Mouse (Mus musculus): Measurements from ENCODE around the gene Ahnak.

DNA sequence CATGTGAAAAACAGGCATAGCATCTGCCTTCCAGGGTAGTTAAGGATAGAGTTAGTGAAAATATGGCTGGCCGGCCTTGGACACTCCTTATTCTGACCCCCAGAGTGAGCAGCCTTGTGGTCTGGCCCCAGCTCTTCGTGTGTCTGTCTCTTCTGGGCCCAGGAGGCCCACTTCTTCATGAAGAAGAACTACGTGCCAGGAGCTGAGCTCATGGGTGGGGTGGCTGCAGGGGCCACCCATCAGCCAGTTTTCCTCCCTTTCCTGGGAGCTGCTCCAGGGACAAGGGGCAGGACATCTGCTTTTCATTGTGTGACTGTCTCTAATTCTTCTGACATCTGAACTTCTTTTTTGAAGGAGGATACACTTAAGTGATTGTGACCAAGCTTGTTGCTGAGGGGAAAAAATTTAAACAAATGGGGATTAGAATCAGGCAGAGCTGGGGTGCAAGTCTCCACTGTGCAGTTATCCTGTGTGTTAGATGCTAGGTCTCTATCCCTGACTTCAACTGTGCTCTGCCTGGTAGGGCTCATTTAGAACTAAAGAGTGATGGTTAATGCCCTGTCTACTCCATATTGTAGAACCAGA, 116.1 kb downstream of the Ahnak start:
- TF ChIP-seq CTCF (IDR thresholded peaks at IDR 0.05; ENCODE audit: extremely low read depth, insufficient read length, insufficient replicate concordance, low read depth, low read length) (no peak), POLR2A (IDR thresholded peaks at IDR 0.05; ENCODE audit: low read depth, low read length) (no peak)
